Comparison of ENCODE assay signal across 22 mouse cellular contexts in genomic region chr11:79838051-79838450, GRCm38 (mm10).
DNase-seq lines count a peak whose midpoint lies in the region; ATAC-seq lines count a peak whose summit lies in the region.
"Had no signal": no experiment of that assay in that cellular context is flagged by ENCODE, and none has a peak within 500 bp of the region (broad histone marks: within the 10 kb centered on the region; RNA-seq: fewer than 3 reads in every experiment).

No protein-coding gene starts in this region.

- H3K27me3 ChIP-seq in heart, embryonic 13.5 days (replicated peaks): 0 out of 2 replicates have a peak, but pooled peaks cover 5% of the 10 kb centered on the region
- no peaks in the 10 kb centered on the region for H3K27me3 ChIP-seq in kidney, embryonic 15.5 days
- H3K27me3 ChIP-seq: embryonic facial prominence, embryonic 15.5 days; hindbrain, embryonic 13.5 days; intestine, embryonic 15.5 days had no signal

- peak overlapping the region; percentile 64; the same call in 1 of the 2 replicates for H3K27ac ChIP-seq in heart, embryonic 13.5 days (replicated peaks)
- no peak overlapping the region for H3K27ac ChIP-seq in kidney, embryonic 15.5 days
- H3K27ac ChIP-seq: hindbrain, embryonic 13.5 days; hindbrain, postnatal 0 days; intestine, embryonic 15.5 days had no signal

- ATAC-seq in heart, embryonic 13.5 days (ENCODE audit: extremely low read depth, insufficient number of reproducible peaks, low FRiP score, low TSS enrichment): no peak
- ATAC-seq in kidney, embryonic 15.5 days (replicated peaks; ENCODE audit: low FRiP score): no peak
- ATAC-seq: CD4-positive, CD25-positive, alpha-beta regulatory T cell, adult 4 months; forebrain, embryonic 14.5 days; hindbrain, postnatal 0 days; intestine, embryonic 15.5 days had no signal

- intact Hi-C loops in heart, postnatal 36 days (cut with DNase I): no loop called here

- no peak overlapping the region for H3K9ac ChIP-seq in heart, embryonic 13.5 days
- H3K9ac ChIP-seq in kidney, embryonic 15.5 days: no peak overlapping the region
- H3K9ac ChIP-seq: embryonic facial prominence, embryonic 15.5 days; hindbrain, embryonic 13.5 days; intestine, embryonic 15.5 days had no signal

- WGBS in heart, embryonic 13.5 days: 47% methylated on average over 4 of the region's 4 CpGs
- WGBS in kidney, embryonic 15.5 days: 46% methylated on average over 4 of the region's 4 CpGs

- peak; percentile 31 for DNase-seq in embryo, embryonic 10 days (ENCODE audit: low spot score)
- no peak for DNase-seq in embryo, embryonic 11 days
- no peak for DNase-seq in heart, postnatal 36 days
- DNase-seq in kidney, adult 9 months: peak; percentile 62
- peak; percentile 15 for DNase-seq in embryo, embryonic 10.5 days (ENCODE audit: low spot score)
- DNase-seq in urinary bladder, postnatal 10 days (ENCODE audit: low spot score): no peak
- DNase-seq: adrenal gland, adult 8-10 months; adrenal gland, postnatal 36 days; B cell, adult 2 months; cerebellum, adult 2 months; cerebellum, postnatal 10 days had no signal

- no peaks in the 10 kb centered on the region for H3K36me3 ChIP-seq in heart, embryonic 13.5 days
- no peaks in the 10 kb centered on the region for H3K36me3 ChIP-seq in kidney, embryonic 15.5 days
- H3K36me3 ChIP-seq: embryonic facial prominence, embryonic 15.5 days; forebrain, embryonic 10.5 days; G1E; hindbrain, embryonic 13.5 days; intestine, embryonic 15.5 days had no signal

- peaks cover 29% of the 10 kb centered on the region for H3K4me1 ChIP-seq in heart, embryonic 13.5 days
- H3K4me1 ChIP-seq in kidney, embryonic 15.5 days: 0 out of 2 replicates have a peak, but pooled peaks cover 10% of the 10 kb centered on the region
- H3K4me1 ChIP-seq: hindbrain, embryonic 13.5 days had no signal

- H3K4me2 ChIP-seq in heart, embryonic 13.5 days: no peak overlapping the region
- H3K4me2 ChIP-seq in kidney, embryonic 15.5 days: no peak overlapping the region
- H3K4me2 ChIP-seq: embryonic facial prominence, embryonic 15.5 days; hindbrain, embryonic 13.5 days; intestine, embryonic 15.5 days had no signal

- no peaks in the 10 kb centered on the region for H3K9me3 ChIP-seq in heart, embryonic 13.5 days
- H3K9me3 ChIP-seq in kidney, embryonic 15.5 days (replicated peaks): no peaks in the 10 kb centered on the region
- H3K9me3 ChIP-seq: embryonic facial prominence, embryonic 15.5 days; forebrain, embryonic 10.5 days; G1E; hindbrain, embryonic 13.5 days; intestine, embryonic 15.5 days had no signal

- H3K4me3 ChIP-seq in heart, embryonic 13.5 days: no peak overlapping the region
- H3K4me3 ChIP-seq in kidney, embryonic 15.5 days (replicated peaks): no peak overlapping the region
- H3K4me3 ChIP-seq: embryonic facial prominence, embryonic 15.5 days; erythroblast, embryonic 14.5 days; forebrain, embryonic 10.5 days; hindbrain, embryonic 13.5 days; intestine, embryonic 15.5 days had no signal

Comparison
In these comparisons a context has a peak if more than half of its experiments do, and no peak if none do; other contexts are left out.
1. DNase-seq: peak in embryo, embryonic 10 days (single experiment), kidney, adult 9 months (single experiment) and embryo, embryonic 10.5 days (single experiment); none in embryo, embryonic 11 days (single experiment), heart, postnatal 36 days (0 of 2) and urinary bladder, postnatal 10 days (single experiment).